Mouse (Mus musculus): ENCODE measurements around the gene Cs.
"Not testable (repeated sequence)": the region's sequence is repeated elsewhere in the genome, so short reads cannot be mapped to it uniquely, and the experiment has no call there.

Cs gene

GRCm38 (mm10) chr10:128337306-128338181, at the start of gene Cs:
Gene Cs, plus strand, starts transcription at chr10:128337734.
- peak; percentile 98 for DNase-seq

- not testable (repeated sequence) for DNase-seq
These were observed 46.9 kb upstream of the Cs start for GRCm38 (mm10) chr10:128290594-128290993.

DNA sequence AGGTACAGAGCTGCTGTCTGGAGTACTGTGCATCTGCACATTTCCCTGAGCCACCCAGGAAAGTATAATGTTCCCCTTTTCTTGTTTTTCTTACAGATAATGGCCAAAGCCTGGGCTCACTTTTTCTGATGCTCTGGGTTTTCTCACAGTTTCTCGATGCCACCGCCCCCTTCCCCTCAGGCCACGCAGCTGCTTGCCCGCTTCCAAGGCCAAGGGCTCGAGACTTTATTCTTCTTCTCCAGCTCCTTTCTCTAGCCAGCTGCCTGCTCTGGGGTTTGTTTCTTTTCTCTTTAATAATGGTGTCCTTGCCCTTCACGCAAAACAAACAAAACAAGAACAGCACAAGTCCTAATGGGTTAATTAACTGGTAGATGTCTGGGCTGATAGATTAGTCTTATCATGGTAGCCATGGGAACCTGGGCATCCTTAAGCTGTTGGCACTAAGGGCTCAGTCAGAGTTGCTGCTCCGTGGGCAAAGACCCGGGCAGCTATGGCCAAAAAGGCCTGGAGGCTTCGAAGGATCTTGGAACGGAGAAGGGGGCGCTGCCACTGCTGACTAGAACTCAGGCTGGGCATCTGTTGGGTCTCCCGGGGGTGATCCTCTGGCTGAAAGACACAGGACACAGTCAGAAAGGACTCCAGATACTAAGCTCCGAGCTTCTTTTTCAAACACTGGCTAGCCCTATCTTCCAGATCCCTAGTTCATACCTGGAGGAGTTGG, 41.0 kb upstream of the Cs start:
- no peak for DNase-seq

GRCm38 (mm10) chr10:128297221-128297620, 40.3 kb upstream of the Cs start:
- DNase-seq, result no peak

DNA sequence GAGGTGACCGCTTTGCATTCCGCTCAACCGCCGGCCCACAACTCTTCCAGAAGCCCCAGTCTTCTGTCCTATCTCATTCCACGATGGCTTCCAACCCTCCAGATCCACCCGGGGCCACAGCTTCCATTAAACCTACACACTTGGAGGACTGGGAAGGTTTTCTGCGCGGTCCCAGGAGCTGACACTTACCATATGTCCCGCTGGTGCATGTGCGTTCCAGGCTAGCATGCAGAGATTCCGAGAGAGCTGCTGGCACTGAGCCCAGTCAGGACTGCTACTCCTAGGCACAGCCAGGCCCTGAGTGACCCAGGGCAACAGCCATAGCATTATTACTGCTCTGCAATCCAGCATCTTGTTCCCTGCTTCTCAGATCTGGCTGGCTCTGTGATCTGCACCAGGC, 39.9 kb upstream of the Cs start:
- peak; percentile 36 for DNase-seq

GRCm38 (mm10) chr10:128298243-128298642, 39.3 kb upstream of the Cs start:
- no peak for DNase-seq

GRCm38 (mm10) chr10:128298702-128299171, 38.8 kb upstream of the Cs start, which contains the start of gene Il23a:
Gene Il23a, minus strand, starts transcription at chr10:128298752.
- no peak for DNase-seq

GRCm38 (mm10) chr10:128302357-128302756, 35.2 kb upstream of the Cs start:
- DNase-seq, result no peak

DNA sequence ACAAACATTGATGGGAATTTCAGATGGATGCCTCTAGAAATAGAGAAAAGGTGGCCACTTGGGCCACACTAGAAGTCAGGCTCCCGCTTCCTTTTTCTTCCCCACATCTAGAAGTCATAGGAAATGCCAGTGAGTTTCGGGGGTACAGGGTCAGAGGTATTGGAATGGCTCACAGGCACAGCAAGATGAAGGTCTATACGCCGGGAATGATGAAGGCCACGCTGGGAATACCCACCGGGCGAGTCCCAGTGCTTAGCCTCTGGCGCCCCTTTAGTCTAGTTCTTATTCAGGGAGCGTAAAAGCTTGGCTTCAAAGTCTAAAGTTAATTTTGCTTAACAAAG, 34.8 kb upstream of the Cs start:
- DNase-seq, result no peak

- DNase-seq, result peak; percentile 98
These were observed 34.2 kb upstream of the Cs start, which contains the start of gene Pan2 for GRCm38 (mm10) chr10:128303126-128304021. Gene Pan2, plus strand, starts transcription at chr10:128303335.

DNA sequence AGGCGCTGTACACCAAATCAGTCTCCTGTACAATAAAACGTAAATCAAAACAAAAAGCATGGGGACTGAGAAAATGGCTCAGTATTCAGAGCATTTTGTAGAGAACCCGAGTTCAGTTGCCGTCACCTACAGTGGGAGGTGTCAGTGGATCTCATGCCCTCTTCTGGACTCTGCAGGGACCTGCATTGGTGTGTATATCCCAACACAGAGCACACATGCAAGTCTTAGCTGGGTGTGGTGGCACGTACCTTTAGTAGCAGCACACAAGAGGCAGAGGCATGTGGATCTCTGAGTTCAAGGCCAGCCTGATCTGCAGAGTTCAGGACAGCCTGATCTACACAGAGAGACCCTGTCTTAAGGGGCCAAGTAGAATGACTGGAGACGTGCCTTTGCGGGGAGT, 27.9 kb upstream of the Cs start:
- DNase-seq, result no peak

DNA sequence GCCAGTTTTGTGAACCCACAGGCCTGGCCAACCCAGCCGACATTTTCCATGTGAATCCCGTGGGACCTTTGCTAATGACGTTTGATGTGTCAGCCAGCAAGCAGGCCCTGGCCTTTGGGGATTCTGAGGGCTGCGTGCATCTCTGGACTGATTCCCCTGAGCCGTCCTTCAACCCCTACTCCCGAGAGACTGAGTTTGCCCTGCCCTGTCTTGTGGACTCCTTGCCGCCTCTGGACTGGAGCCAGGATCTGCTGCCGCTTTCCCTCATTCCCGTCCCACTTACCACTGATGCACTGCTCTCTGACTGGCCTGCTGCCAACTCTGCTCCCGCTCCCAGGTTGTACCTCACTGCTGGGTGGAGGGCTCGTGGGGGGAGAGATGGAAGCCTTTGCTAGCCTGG, 27.4 kb upstream of the Cs start:
- DNase-seq, result peak; percentile 20

GRCm38 (mm10) chr10:128310902-128311301, 26.6 kb upstream of the Cs start:
- DNase-seq, result no peak

- no peak for DNase-seq
These were observed 22.0 kb upstream of the Cs start for GRCm38 (mm10) chr10:128315578-128315977.

DNA sequence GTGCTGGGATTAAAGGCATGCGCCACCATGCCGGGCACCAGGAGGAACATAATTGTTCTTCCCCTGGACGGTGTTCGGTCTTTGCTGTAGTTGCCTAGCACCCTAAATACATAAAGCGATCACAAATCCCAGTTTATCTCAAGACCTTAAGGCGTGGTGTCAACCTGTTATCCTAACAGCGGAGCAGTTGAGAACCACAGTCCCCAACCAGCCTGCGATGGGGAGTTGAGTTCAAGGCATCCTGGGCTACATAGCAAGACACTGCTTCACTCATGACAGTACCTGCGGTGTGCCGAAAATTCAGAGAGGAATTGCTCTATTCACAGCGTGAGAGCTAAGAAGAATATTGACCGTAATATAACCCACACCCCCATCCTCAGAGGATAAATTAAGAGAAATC, 15.9 kb upstream of the Cs start:
- no peak for DNase-seq

DNA sequence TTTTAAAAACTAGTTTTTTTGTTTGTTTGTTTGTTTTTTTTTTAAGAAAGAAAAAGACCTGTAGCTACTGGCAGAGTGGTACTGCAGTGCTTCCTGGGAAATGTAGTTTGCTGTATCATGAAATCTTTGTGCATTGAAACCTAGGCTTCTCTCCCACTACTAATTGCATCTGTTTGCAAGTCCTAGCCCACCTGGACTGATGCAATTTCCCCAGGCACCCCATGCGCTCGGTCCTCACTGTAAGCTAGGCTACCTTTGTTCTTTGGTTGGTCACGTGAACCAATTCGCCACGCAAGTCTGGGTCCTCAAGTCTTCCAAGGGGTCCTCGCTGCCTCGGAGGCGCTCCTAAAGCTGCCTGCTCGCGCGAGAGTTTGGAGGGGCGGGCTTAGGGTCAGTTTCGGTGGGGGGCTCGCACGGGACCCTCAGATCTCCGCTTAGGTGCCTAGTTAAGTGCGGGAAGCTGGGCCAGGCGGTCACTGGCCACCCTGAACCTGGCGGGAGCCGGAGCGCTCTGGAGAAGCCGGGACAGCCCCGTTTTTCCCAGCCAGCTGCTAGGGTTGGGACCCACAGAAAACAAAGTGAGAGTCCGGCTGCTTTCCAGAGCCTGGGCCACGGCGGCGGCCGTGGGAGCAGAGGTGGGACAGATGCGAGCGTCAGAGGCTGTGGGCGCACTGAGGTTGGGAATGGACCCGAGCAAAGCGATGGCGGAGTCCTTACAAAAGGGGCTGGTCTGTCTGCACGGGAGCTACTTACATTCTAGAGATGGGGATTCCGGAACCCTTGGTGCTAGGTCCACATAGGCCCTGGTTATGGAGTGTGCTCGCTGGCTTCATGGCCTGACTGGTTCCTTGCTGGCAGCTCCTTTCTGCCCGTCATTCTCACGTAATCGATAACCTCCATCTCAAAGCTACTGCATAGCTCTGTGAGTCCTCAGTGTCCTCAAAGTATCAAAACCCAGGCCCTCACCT, 15.1 kb upstream of the Cs start, which contains the start of gene Cnpy2:
Gene Cnpy2 (plus strand): TSS at position 319 of the 968 bp plus-strand sequence.
- peak; percentile 81 for DNase-seq

- DNase-seq, result no peak
These were observed 14.0 kb upstream of the Cs start for GRCm38 (mm10) chr10:128323516-128323915.

GRCm38 (mm10) chr10:128326825-128327224, 10.7 kb upstream of the Cs start:
- DNase-seq, result no peak

DNA sequence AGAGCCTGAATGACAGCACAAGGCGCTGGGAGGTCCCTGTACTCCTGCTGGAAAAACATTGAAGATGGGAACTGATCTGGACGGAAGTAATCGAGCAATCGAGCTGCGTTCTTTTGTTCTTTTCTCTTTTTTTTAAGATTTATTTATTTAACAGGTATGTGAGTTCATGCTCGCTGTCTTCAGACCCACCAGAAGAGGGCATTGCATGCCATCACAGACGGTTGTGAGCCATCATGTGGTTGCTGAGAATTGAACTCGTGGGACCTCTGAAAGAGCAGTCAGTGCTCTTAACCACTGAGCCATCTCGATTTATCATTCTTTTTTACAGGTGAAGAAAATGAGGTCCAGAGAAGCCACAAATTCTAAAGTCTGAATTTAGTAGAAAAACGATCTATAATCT, 9.9 kb upstream of the Cs start:
- no peak for DNase-seq

GRCm38 (mm10) chr10:128332358-128333249, 4.9 kb upstream of the Cs start:
- not testable (repeated sequence) for DNase-seq

Measured in liver (tissue).